Mouse (Mus musculus): Measurements from ENCODE around the gene Gba2.

Gene Gba2

DNA sequence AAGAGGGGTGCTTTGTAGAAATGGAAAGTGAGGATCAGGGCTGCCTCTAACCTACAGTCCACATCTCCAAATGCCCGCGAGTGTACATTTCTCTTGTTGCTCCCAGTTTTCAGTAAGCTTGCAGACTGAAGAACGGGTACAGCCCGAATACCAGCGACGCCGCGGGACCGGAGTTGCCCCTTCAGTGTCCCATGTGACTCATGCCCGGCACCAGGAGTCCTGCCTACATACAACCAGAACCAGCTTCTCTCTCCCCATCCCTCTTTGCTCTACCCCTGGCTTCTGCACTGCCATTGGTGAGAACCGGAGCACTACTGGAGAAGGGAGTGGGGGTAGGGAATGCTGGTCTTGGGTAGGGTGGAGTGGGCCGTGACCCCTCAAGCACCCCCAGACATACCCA, 2.7 kb upstream of the Gba2 start:
- no peak for DNase-seq (ENCODE audit: low read depth, low spot score)

DNA sequence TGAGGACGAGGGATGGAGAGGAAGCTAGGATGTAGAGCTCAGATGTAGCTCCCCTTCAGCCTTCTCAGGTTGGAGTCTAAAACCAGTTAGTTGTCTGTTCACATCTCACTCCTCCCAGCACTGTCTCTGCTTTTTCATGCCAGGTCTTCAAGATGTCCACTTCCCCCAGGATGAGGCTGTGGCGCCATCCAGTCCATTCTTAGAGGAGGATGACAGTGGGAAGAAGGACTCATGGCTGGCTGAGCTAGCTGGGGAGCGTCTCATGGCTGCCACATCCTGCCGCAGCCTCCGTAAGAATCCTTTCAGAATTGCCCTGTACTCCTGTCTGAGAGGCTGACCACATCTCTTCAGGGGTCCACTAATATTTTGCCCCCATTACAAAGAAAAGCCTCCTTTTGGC, 2.0 kb upstream of the Gba2 start:
- DNase-seq (ENCODE audit: low read depth, low spot score) = no peak

DNA sequence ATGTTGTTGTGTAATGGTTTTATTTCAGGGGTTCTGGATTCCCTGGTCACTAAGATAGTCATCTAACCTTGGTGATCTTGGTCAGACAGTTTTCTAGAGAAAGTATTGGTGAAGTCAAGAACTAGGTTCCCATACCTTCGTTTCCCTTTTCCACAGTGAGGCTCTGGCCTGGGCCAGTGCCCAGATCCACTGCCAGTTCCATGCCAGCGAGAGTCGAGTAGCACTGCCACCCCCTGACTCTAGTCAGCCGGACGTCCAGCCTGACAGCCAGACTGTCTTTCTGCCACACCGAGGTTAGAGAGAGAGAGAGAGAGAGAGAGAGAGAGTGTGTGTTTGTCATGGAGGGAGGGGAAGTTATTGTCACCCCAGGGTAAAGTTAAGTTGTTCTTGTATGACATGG, 1.1 kb upstream of the Gba2 start:
- no peak for DNase-seq (ENCODE audit: low read depth, low spot score)

DNA sequence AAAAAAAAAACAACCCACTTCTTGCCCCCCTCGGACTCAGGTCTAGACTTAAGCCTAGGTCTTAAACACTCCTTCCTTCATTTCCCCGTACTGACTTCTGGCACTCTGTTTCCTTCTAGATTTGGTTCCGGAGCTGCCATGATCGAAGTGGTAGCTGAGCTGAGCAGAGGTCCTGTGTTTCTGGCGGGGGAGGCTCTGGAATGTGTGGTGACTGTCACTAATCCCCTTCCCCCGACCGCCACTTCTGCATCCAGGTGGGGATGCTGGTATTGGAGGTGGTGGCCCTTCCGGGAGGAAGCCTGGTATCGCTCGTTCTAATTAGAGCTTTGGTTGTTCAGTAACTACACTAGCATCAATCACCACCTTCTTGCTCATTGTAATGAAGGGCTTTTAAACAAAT, 583 bp upstream of the Gba2 start:
- no peak for DNase-seq (ENCODE audit: low read depth, low spot score)

GRCm38 (mm10) chr4:43577237-43577881, 1.3 kb downstream of the Gba2 start:
- DNase-seq (ENCODE audit: low read depth, low spot score) = no peak

- no peak for DNase-seq (ENCODE audit: low read depth, low spot score)
Measured at GRCm38 (mm10) chr4:43575356-43575755, 3.3 kb downstream of the Gba2 start.

DNA sequence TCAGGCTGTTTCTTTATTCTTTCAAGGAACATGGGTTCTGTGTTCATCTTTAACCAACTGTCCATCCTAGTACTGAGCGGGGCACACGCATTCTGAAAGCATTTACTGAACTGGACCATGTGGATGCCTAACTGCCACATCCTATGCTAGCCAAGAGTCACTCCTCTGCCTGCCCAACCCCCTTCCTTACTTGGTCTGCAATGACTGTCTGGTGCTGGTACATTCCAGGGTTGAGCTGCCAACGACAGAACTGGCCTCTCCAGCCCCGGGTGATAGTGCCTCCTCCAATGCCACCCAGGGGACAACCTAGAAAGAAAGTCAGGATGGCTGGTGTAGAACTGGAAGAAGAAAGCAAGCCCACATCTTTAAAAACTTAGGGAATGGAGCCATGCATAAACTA, 5.1 kb downstream of the Gba2 start:
- no peak for DNase-seq (ENCODE audit: low read depth, low spot score)

DNA sequence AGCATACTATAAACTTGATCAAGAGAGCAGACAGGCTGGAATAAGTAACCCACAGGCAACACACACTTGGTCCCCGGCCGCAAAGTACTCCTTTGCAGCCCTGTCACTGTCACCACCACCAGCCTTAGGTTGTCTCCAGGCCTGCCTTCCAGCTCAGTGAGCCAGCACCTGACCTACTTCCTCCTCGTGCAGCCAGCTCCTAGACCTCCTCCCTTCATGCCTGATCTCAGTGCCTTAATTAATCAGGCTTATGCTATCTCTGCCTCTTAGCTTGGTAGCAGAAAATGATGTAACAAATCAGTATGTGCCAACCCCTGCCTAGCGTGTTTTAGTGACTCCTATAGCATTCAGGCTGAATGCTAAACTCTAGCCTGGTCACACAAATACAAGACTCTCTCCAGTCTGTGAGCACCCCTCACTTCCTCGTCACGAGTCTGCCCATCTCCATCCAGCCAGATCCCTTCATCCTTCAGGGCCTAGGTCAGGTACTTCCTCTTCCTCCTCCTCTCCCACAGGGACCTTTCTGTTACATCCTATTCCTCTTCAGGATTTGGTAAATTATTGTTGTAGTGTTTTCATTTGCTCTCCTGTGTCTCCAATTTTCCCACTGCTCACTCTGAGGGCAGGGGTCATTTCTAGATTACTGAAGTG, 7.2 kb downstream of the Gba2 start:
- no peak for DNase-seq (ENCODE audit: low read depth, low spot score)

- no peak for DNase-seq (ENCODE audit: low read depth, low spot score)
Measured at GRCm38 (mm10) chr4:43567140-43567539, 11.5 kb downstream of the Gba2 start.

GRCm38 (mm10) chr4:43564231-43564630, 14.4 kb downstream of the Gba2 start:
- no peak for DNase-seq (ENCODE audit: low read depth, low spot score)

DNA sequence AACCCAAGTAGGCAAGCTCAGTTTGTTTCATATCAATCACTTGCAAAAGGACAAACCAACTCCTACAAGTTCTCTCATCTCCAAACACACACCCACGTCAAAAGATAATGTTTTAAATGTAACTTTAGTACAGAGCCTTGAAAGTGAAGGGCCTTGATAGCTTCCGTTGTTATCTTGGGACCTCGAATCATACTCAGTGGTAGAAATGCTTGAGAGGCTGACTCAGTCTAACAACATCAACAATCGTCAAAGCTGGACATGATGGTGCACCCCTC, 15.1 kb downstream of the Gba2 start:
- no peak for DNase-seq (ENCODE audit: low read depth, low spot score)

DNA sequence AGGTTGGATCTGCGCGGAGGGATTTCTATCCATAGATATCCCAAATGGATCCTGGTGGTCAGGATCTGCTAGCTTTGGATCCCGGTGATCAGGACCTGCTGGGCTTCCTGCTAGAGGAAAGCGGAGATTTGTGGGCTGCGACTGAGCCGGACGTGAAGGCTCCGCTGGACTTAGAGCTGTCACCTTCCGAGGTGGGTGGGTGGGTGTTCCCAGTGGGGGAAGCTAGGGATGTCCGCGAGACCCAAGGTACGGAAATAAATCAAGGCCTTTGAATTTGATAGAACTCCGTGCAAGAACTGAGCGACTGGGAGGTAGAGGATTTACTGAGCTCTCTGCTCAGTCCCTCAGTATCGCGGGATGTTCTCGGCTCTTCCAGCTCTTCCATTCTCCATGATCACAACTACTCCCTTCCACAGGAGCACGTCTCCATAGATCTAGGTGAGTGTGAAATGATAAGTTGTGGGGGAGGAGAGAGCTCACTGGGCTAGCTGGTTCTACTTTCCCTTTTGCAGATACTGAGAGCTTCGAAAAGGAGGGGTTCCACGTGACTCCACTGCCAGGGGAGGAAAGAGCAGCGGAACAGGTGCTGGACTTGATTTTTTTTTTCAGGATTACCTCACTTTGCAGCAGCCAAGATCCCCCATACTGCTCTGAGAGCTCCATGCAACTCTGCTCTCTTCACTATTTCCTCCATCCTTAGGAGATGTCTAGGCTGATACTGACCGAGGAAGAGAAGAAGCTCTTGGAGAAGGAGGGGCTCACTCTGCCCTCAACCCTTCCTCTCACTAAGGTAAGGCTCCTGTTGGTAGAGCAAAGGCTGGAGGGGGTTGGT, 15.7 kb downstream of the Gba2 start:
- DNase-seq (ENCODE audit: low read depth, low spot score) = peak; percentile 23

- DNase-seq (ENCODE audit: low read depth, low spot score) = peak; percentile 94
Measured at GRCm38 (mm10) chr4:43561997-43562768, 16.5 kb downstream of the Gba2 start, which contains the start of the genes Creb3 and Tln1. Gene Creb3 (plus strand): TSS chr4:43562332. Gene Tln1 (minus strand): TSS chr4:43562691.

DNA sequence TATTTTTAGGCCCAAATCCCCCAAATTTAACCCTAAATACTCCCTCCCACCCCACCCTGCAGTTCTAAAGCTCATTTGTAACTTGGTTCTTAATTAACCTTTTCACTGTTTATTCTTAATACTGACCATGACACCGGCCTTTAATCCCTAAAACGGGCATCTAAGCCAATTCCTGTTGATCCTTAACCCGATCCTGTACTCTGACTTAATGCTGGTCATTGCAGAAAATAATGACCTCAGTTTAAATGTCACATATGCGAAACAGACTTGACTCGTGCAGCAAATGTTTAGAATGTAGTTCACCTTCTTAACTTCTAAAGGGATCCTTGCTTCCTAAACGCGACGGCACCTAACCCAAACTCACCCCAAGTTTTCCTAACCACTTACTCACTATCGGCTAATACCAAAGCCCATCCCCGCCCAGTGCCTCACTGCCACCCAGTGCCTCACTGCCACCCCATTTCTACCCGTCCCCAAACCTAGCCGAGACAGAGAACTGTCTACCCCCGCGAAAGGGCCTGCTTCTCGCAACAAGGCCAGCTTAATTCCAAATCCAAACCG, 17.2 kb downstream of the Gba2 start:
- no peak for DNase-seq (ENCODE audit: low read depth, low spot score)

- no peak for DNase-seq (ENCODE audit: low read depth, low spot score)
Measured at GRCm38 (mm10) chr4:43560976-43561375, 17.7 kb downstream of the Gba2 start.

DNA sequence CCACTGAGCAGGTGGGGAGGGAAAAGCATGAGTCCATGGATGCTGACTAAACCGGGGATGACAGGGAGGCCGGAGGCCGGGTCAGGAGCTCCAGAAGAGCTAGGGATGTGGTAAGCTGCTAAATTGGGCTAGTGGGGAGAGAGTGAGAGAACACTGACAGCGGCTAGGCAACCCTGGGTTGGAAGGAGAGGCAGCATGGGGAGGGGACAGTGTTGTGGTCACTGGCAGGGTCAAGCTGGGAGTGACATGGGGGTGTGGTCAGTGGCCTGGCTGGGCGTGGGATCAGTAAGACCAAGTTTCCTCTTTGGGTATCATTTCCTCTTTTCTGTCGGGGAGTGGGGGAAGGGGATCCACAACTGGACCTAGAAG, 18.4 kb downstream of the Gba2 start:
- no peak for DNase-seq (ENCODE audit: low read depth, low spot score)

GRCm38 (mm10) chr4:43559519-43560242, 19.0 kb downstream of the Gba2 start:
- no peak for DNase-seq (ENCODE audit: low read depth, low spot score)

GRCm38 (mm10) chr4:43558631-43559356, 19.9 kb downstream of the Gba2 start:
- peak; percentile 34 for DNase-seq (ENCODE audit: low read depth, low spot score)

DNA sequence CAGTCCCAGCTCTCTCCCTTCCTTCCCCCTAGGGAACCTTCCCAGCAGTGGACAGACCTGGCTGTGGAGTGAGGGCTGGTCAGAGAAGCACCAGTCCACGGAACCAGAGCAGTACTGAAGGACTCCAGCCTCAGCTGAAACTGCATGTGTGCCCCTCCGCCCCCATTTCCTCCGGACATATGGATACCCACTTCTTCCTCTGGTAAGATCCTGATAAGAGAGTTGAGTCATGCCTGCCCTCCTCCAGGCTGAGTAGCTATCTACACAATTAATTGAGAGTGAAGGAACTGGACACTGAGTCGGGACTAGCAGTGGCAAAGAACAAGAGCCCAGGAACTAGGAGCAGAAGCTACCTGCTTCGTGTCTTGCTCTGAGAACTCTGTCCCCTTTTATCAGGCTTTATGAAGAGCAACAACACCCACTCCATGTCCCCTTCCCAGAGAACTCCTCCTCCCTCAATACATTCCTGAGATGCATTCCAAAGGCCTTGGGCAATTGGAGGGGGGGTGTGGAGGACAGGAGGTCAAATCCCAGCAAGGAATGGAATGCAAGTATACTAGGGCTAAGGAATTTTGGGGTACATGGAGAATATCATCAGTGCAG, 20.5 kb downstream of the Gba2 start:
- DNase-seq (ENCODE audit: low read depth, low spot score) = peak; percentile 49

DNA sequence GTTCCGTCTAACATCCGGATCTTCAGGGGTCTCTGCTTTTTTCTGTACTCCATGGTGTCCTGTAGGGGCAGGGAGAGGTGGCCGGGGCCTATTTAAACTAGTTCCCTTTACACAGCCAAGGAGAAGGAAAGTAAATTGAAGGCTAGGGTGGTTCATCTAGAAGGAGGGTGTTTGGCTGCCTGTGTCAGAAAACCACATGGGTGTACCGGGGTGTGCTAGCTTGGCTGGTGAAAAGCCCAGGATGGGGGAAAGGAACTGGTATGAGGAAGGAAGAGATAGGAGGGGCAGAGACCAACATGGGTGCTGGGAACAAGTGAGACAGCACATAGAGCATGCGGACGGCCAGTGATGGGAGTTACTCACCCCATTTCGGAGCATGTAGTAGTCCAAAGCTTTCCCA, 22.7 kb downstream of the Gba2 start:
- DNase-seq (ENCODE audit: low read depth, low spot score) = no peak

Measured in forelimb bud, embryonic 11.5 days (tissue).